Mouse (Mus musculus) cerebellum, postnatal 14 days (tissue): ENCODE measurements around the gene Kirrel3.
A peak's percentile ranks its signal among the peaks of the same experiment; 100 is the strongest.

ENCODE experiments used
- DNase-seq, 2 experiments: peaks; one replicate each; pipeline ENCODE4 v3.0.0; 2021; ENCODE audit warnings: mixed read lengths in 2 of 2

Kirrel3 gene

DNA sequence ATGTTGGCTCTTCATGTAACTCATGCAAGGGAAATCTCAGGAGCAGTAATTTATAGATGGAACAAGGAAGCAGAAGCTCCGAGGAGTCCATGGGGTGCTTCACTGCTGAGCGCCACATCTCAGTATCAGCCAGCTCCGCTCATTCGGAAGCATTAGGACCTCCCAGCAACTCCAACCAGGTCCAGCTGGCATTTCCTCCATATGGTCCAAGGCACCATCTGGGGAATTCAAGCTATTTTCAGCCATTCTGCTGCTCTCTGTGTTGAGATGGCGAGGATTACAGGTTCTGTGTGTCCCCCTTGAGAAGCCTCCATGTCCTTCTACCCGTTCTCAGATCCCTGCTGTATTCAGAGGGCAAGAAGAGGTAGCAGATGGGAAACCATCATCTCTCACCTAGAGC lies 419.5 kb downstream of the Kirrel3 start:
- DNase-seq, result peak; percentile 78 to 91

GRCm38 (mm10) chr9:34908040-34908439 lies 422.3 kb downstream of the Kirrel3 start:
- peak in 1 of 2 experiments; percentile 17 for DNase-seq

- no peak for DNase-seq
Observed at GRCm38 (mm10) chr9:34911838-34912237, 426.1 kb downstream of the Kirrel3 start.

DNA sequence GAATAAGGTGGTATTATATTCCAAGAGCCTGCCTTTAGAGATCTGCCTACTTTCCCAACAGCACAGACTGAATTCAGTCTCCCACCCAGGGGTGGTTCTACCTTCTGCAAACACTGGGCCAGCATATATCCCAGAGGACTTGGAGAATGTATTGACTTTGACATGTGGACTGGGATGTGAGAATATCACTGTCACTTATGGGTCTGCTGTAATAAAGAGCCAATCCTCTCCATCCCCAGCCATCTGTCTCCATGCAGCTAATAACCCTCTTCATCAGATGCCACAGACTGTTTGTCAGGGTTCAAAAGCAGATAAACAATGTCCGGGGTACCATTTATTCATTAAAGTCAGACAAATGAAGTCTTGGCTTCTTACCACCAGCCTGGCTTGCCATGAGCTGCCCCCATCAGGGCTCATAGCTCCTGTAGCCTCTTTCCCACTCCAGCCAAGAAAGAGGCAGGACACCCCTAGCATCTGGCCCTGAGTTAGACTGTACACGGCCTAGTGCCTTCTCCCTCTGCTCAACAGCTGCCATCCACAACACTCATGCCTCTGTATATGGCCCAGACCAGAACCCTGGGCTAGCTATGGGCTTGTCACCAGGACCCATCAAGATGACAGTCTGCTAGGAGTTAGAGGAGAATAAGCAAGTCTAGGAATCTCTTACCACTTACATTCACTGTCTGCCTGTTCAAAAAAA lies 426.7 kb downstream of the Kirrel3 start:
- no peak for DNase-seq

DNA sequence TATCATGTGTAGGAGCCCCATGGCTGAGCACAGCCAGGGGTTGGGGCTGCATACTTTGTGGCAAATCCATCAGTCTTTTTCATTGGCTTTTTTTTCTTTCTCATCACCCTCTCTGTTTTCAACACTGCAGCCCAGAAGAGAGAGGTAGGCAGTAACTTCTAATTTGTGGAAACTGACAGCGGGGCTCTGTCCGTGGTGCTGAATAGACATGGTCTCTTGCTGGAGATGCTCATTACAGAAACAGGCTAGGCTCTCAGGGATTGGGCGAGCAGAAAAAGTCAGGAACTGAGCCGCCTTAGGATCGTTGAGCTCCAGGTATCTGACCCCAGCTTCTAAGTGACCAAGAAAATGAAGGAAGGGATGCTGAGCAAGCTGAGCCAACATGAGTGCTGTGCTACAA lies 427.3 kb downstream of the Kirrel3 start:
- DNase-seq, result no peak

DNA sequence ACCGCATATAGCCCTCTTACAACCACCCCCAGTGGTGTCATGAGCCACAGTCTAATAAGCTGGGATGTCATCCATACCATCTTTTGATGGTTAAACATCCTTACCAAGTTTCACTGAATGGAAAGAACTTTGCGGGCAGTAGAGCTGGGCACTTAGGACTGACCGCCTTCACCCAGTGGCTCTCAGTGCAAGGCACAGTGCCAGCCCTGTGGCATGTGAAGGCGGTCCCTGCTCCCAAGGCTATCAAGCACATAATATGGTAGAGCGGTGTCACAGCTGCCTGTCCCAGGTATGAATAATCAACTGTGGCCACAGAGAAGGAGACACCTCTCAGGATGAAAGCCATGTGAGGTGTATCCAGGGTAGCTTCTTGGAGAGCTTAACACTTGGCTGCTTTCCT lies 433.3 kb downstream of the Kirrel3 start:
- DNase-seq, result no peak

DNA sequence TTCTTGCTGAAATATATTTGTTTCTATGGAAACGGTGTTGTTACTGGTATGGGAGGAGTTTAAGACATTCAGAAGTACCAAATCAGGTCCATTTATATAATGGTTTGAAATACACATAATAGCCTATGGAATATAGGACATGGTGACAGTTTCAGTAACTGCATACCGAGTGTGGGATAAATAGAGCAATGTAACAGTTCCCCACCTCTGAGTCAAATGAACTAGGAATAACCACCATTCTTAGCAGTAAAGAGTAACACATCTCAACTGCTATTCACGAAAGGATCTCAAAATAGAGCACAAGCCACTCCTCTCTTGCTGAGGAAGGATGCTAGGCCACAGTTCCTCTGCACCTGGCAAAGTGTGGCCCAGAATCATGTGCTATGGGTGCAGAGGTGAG lies 434.4 kb downstream of the Kirrel3 start:
- no peak for DNase-seq

- no peak for DNase-seq
Observed at GRCm38 (mm10) chr9:34921941-34922340, 436.2 kb downstream of the Kirrel3 start.

DNA sequence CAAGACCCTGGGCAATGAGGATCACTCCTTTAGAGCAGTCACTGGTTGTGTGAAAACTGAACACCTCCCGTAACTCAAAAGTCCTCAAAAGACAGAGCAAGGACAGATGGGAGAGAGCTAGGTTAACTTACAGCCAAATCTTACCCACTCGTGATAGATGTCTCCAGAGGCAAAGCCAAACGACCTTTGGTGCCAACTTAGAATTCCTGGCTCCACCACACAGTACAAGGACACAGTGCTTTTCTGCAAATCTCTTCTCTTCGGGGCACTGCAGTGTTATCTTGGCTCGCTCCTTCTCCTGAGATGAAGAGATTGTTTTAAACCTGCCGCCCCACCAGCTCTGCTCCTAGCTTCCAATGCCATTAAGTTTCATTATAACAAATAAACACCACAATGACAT lies 437.0 kb downstream of the Kirrel3 start:
- no peak for DNase-seq

DNA sequence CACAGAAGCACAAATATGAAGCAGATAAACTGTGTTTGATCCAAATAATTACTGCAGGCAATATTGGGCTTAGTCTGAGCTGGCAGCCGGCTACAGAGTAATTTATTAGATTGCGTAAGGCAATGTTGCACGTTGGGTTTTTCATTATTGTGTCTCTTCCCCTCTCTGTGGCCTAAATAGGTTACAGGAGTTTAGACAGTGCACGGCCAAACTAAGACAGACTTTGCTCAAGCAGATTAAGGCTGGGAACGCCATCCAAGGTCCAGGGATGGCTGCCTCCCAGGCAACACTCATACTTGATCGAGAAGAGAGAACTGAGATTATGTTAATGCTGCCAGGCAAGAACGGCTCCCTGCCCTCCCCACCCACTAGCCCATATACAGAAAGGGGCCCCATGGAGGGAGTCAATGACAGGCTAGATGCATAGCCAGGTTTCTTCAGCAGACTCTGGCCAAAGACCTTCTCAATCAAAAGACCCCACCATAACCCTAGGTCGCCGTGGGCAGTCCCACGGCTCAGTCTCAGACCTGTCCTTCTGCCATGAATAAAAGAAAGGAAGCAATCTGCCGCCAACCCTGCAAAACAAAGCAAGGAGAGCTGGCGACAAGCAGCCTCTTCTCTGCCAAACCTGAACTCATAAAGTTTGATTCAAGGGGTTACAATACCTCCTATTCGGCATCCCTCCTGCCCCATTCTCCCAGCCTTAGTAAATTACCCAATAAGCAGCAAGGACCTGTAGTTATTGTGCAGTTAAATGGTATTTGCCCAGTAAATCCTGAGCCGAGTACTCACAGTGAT lies 437.6 kb downstream of the Kirrel3 start:
- no peak for DNase-seq

DNA sequence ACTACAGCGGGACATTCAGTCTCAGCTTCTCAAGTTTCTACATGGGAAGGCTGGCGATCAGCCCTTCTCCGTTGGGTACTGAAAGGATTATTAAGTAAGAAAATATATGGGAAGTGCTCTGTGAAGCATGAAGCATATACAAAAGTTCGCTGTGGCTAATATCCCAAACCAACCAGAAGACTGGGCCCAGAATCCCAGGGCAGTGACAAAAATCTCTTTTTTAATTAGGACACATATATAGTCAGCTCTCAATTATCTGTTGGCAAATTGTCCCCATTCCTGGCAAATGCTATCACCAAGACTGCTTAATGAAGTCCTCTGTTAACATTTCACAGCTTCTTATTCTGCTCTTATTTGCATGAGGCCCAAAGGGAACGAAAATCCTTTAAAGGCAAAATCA lies 439.9 kb downstream of the Kirrel3 start:
- DNase-seq, result no peak

- peak in 1 of 2 experiments; percentile 48 for DNase-seq
Observed at GRCm38 (mm10) chr9:34930371-34930770, 444.7 kb downstream of the Kirrel3 start.

- DNase-seq, result no peak
Observed at GRCm38 (mm10) chr9:34938140-34938539, 452.4 kb downstream of the Kirrel3 start.

DNA sequence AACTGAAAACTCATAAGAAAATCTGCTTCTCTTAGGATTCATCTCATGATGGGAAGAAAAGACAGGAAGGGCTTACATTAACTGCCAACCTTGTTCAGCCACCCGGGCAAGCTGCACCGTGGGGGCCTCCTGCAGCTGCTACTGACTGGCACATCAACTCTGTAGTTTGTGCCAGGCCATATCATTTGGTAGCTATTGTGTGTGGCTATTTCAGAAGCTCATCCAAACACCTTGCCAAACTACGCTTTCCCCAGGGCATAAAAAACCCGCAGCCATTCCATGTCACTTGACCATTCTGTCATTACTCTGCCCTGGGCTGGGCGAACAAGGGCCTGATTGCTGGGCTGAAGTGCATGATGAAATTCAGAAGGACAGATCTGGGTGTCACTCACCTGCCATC lies 453.9 kb downstream of the Kirrel3 start:
- peak; percentile 52 to 55 for DNase-seq

DNA sequence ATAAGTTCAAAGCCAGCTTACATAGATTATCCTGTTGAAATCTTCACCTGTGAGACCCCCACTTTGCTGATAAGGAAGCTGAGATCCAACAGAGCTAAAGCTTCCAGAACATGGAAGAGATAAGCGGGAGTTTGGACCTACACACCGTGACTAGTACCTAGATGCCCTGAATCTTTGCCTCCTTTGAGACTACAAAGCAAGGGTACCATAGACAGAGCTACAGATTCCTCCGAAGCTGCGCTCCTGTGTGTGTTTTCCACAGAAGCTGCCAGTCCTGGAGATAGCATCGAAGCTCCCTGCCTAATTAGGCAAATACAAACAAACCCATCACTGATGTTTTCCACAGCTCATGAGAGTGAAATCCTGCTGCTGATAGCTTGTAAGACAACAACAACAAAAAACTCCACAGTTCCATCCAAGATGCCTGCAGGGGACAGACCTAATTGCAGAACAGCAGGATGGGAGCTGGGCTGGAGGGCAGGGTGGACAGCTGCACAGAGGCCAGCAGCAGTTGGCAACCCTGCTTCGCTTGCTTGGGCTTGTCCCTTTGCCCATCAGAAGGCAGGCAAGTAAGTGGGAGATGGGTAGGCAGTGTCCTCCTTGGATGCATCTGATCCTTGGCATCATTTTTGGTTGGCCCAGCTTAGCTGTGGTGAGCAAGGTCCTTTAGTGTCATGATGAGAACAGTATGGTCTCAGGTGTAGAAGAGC lies 456.6 kb downstream of the Kirrel3 start:
- DNase-seq, result no peak

DNA sequence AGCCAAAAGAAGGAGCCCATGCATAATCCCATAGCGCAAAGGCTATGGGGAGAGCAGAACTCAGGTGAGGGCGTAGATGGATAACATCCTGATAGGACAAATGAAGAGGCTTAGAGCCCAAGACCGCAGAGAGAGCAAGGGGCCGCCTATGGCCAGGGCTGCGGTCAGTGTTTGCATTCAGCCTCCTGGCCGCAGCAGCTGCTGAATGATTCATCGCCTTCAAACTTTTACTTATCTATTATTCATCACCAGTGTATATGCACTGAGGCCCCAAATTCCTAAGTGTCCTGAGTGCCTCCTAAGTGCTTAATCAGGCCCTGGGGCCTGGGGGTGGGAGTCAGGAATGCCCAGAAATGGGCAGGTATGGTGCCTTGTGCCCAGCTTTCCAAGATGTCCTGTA lies 457.3 kb downstream of the Kirrel3 start:
- DNase-seq, result no peak

GRCm38 (mm10) chr9:34945301-34945700 lies 459.6 kb downstream of the Kirrel3 start:
- DNase-seq, result no peak

DNA sequence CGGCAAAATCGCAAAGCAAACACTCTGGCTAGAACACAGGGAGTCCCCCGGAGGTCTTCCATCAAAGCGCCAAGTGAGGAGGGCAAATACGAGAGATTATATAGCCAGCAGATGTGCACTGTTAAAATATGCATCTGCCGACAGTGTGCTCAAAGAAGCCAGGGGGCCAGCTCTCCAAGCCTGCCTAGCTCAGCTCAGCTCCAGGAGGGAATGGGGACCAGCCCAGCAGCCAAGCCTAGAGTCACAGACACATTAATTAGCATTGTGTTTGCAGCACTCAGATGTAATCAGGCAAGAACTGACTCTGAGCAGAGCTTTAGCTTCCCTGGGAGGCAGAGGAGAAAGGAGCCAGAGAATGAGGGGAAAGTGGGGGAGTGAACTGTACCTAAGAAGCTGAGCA lies 461.6 kb downstream of the Kirrel3 start:
- no peak for DNase-seq

DNA sequence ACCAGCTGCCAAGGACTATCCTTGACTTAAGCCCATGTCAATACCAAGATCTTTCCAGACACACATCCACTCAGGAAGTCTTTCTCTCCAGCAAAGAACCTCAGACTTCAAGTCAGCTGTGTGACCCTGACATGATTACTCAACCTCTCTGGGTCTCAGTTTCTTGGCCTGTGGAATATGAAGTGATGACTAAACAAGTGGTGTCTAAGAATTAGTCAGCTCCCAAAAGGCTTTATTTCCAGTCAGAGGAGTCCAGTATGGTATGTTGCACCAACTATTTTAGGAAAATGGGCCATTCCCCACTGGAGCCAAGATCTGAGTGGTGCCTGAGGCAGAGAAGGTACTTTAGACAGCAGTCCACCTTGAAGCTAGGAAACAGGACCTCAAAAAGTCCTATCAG lies 462.0 kb downstream of the Kirrel3 start:
- DNase-seq, result no peak

GRCm38 (mm10) chr9:34953420-34953819 lies 467.7 kb downstream of the Kirrel3 start:
- peak in 1 of 2 experiments; percentile 60 for DNase-seq

DNA sequence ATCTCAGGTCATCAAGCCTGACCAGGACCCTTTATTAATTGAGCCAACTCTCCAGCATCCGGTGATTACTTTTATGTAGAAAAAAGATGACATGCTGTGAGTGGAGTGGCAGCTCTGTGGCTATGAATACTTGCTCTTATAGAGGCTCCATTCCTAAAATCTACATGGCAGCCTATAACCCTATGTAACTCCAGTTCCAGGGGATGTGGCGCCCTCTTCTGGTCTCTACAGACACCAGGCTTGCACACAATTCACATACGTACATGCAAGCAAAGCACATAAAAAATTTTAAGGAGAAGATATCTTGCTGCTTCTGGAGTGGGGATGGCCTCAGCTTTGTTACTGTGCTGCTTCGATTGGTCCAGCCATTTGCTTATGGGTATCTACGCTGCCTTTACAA lies 468.5 kb downstream of the Kirrel3 start:
- peak; percentile 76 to 81 for DNase-seq

DNA sequence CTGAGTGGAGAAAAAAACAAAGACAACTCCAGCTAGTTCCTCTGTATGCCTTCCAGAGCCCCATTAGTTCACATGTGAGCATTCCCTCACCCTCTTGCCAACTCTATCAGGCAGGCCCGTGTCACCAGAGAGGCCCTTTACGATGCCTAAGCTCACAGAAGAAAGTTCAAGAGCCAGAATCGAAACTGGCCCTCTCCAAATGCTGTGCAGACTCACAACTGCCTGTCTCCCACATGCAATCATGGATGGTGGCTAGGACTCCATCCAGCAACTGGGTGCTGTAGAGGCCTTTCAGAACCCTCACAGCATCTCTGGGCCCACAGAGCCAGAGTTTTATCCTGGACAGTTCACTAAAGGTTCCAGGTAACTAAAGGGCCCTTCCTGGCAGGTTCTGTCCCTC lies 470.8 kb downstream of the Kirrel3 start:
- DNase-seq, result no peak

- peak; percentile 69 to 75 for DNase-seq
Observed at GRCm38 (mm10) chr9:34957691-34958090, 472.0 kb downstream of the Kirrel3 start.
